Mouse (Mus musculus): ENCODE results near the gene Tbck. TPM values are rescaled to one million over a fixed set of nuclear protein-coding genes. Genes with fewer than 3 reads are reported as not detected.

The Tbck gene
- polyA plus RNA-seq, 1 experiment, result 10.9 TPM

- Histone ChIP-seq H3K4me1 (ENCODE audit: control insufficient read depth, insufficient read depth, low read length) (no peaks in the 10 kb centered on the region), H3K27ac (ENCODE audit: insufficient read depth, low read length) (no peak overlapping the region), H3K4me3 (ENCODE audit: insufficient read depth, low read length) (no peak overlapping the region)
- no peak for TF ChIP-seq POLR2A (IDR thresholded peaks at IDR 0.05; ENCODE audit: extremely low read depth, insufficient read depth, low read length)
- no peak for TF ChIP-seq CTCF (IDR thresholded peaks at IDR 0.05; ENCODE audit: extremely low read depth, insufficient read depth, low read length)
Observed at GRCm38 (mm10) chr3:132859573-132859972, 175.6 kb downstream of the Tbck start.

GRCm38 (mm10) chr3:132860796-132861195, 176.9 kb downstream of the Tbck start:
- Histone ChIP-seq H3K27ac (ENCODE audit: insufficient read depth, low read length) (no peak overlapping the region), H3K4me3 (ENCODE audit: insufficient read depth, low read length) (no peak overlapping the region), H3K4me1 (ENCODE audit: control insufficient read depth, insufficient read depth, low read length) (no peaks in the 10 kb centered on the region)
- TF ChIP-seq CTCF (IDR thresholded peaks at IDR 0.05; ENCODE audit: extremely low read depth, insufficient read depth, low read length) (no peak), POLR2A (IDR thresholded peaks at IDR 0.05; ENCODE audit: extremely low read depth, insufficient read depth, low read length) (no peak)

DNA sequence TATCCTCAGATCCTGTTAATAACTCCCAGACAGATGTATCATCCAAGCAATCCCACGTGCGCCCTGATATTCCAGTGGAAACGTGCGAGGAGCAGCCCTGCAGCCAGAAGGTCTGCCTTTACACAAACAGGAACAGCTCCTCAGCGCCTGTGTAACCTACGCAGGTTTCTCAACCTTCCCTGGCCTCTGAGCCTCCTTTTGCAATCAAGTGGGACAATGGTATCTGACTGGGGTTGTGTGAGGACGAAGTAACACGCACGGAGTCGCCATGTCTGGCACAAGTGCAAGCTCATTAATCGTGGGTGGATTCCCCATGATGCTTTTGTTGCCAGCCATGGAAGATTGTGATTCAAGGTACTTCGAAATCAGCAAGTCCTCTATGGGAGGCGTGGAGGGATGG, 179.9 kb downstream of the Tbck start:
- TF ChIP-seq CTCF (IDR thresholded peaks at IDR 0.05; ENCODE audit: extremely low read depth, insufficient read depth, low read length) (no peak), POLR2A (IDR thresholded peaks at IDR 0.05; ENCODE audit: extremely low read depth, insufficient read depth, low read length) (no peak)
- Histone ChIP-seq H3K4me1 (ENCODE audit: control insufficient read depth, insufficient read depth, low read length) (no peaks in the 10 kb centered on the region), H3K27ac (ENCODE audit: insufficient read depth, low read length) (no peak overlapping the region), H3K4me3 (ENCODE audit: insufficient read depth, low read length) (no peak overlapping the region)

DNA sequence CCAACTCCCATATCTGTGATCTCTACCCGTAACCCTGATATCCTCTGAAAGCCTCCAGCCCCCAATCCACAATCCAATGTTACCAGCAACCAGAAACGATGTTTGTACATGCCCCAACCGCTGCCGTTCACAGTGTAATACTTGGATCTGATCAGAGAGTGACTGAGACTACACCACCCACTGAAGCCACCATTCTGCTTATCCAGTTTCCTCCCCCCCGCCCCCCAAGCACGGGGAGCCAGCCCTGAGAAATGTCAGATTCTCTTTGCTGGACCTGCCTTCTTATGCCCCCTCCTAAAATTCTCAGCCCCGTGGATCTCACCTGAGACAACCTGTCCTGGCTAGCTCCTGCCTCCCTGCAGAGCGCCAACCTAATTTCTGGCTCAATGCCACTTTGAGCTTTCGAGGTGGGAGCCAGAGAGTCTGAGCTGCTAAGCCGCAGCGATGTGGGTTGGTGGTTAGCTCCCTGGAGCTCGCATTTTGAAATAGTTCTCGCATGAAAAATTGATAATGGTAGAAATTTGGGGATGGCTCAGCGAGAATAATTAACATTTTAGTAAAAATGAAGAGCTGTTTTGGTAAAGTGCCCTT, 180.5 kb downstream of the Tbck start:
- H3K27ac ChIP-seq (ENCODE audit: insufficient read depth, low read length), result no peak overlapping the region
- H3K4me3 ChIP-seq (ENCODE audit: insufficient read depth, low read length), result no peak overlapping the region

DNA sequence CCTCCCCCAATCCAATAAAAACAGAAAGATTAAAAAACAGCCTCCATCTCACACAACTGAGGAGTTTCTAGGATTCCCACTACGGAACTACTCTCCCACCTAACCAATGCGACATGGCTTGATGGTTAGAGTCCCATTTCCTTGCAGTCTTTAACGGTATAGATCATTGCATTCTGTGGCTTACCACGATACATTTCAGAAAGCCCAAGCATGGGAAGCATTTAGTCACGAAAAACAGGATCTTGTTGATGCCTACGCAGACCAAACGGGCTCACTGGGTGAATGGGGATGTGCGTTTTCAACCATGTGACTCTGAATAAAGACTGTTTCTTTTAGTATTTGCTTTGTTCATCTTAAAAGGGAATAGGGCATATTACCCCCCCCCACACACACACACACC, 181.0 kb downstream of the Tbck start:
- Histone ChIP-seq H3K4me3 (ENCODE audit: insufficient read depth, low read length) (no peak overlapping the region), H3K27ac (ENCODE audit: insufficient read depth, low read length) (no peak overlapping the region), H3K4me1 (ENCODE audit: control insufficient read depth, insufficient read depth, low read length) (no peaks in the 10 kb centered on the region)
- TF ChIP-seq POLR2A (IDR thresholded peaks at IDR 0.05; ENCODE audit: extremely low read depth, insufficient read depth, low read length) (no peak), CTCF (IDR thresholded peaks at IDR 0.05; ENCODE audit: extremely low read depth, insufficient read depth, low read length) (no peak)

More for the DNA sequence above, 180.5 kb downstream of the Tbck start:
- no peak for TF ChIP-seq POLR2A (IDR thresholded peaks at IDR 0.05; ENCODE audit: extremely low read depth, insufficient read depth, low read length)
- TF ChIP-seq CTCF (IDR thresholded peaks at IDR 0.05; ENCODE audit: extremely low read depth, insufficient read depth, low read length), result no peak
- no peaks in the 10 kb centered on the region for H3K4me1 ChIP-seq (ENCODE audit: control insufficient read depth, insufficient read depth, low read length)

GRCm38 (mm10) chr3:132865596-132865995, 181.7 kb downstream of the Tbck start:
- Histone ChIP-seq H3K27ac (ENCODE audit: insufficient read depth, low read length) (no peak overlapping the region), H3K4me1 (ENCODE audit: control insufficient read depth, insufficient read depth, low read length) (no peaks in the 10 kb centered on the region), H3K4me3 (ENCODE audit: insufficient read depth, low read length) (no peak overlapping the region)
- TF ChIP-seq POLR2A (IDR thresholded peaks at IDR 0.05; ENCODE audit: extremely low read depth, insufficient read depth, low read length) (no peak), CTCF (IDR thresholded peaks at IDR 0.05; ENCODE audit: extremely low read depth, insufficient read depth, low read length) (no peak)

- no peak for TF ChIP-seq CTCF (IDR thresholded peaks at IDR 0.05; ENCODE audit: extremely low read depth, insufficient read depth, low read length)
- TF ChIP-seq POLR2A (IDR thresholded peaks at IDR 0.05; ENCODE audit: extremely low read depth, insufficient read depth, low read length), result no peak
- no peak overlapping the region for H3K4me3 ChIP-seq (ENCODE audit: insufficient read depth, low read length)
- no peak overlapping the region for H3K27ac ChIP-seq (ENCODE audit: insufficient read depth, low read length)
- no peaks in the 10 kb centered on the region for H3K4me1 ChIP-seq (ENCODE audit: control insufficient read depth, insufficient read depth, low read length)
Observed at GRCm38 (mm10) chr3:132866984-132867383, 183.0 kb downstream of the Tbck start.

- Histone ChIP-seq H3K4me1 (ENCODE audit: control insufficient read depth, insufficient read depth, low read length) (no peaks in the 10 kb centered on the region), H3K27ac (ENCODE audit: insufficient read depth, low read length) (no peak overlapping the region), H3K4me3 (ENCODE audit: insufficient read depth, low read length) (no peak overlapping the region)
- no peak for TF ChIP-seq POLR2A (IDR thresholded peaks at IDR 0.05; ENCODE audit: extremely low read depth, insufficient read depth, low read length)
- no peak for TF ChIP-seq CTCF (IDR thresholded peaks at IDR 0.05; ENCODE audit: extremely low read depth, insufficient read depth, low read length)
Observed at GRCm38 (mm10) chr3:132868838-132869237, 184.9 kb downstream of the Tbck start.

DNA sequence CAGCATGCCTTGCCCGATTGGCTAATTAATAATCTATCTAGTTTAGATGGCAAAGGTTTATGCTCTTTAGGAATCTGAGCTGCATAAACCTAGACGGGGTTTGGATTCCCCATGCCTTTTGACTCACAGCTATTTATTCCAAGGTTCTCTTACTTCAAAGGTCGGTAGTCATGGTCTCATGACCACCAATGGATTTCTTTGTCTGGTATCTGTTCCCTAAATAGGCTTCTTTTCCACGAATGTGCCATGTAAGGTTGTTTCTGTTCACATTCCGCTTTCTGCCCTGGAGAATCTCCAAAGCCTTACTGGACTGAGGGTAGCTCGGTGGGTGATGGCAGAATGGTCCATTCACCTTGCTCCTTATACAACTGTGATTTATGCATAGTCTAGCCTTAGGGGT, 186.1 kb downstream of the Tbck start:
- TF ChIP-seq CTCF (IDR thresholded peaks at IDR 0.05; ENCODE audit: extremely low read depth, insufficient read depth, low read length) (no peak), POLR2A (IDR thresholded peaks at IDR 0.05; ENCODE audit: extremely low read depth, insufficient read depth, low read length) (no peak)
- no peak overlapping the region for H3K27ac ChIP-seq (ENCODE audit: insufficient read depth, low read length)
- H3K4me3 ChIP-seq (ENCODE audit: insufficient read depth, low read length), result no peak overlapping the region
- no peaks in the 10 kb centered on the region for H3K4me1 ChIP-seq (ENCODE audit: control insufficient read depth, insufficient read depth, low read length)

DNA sequence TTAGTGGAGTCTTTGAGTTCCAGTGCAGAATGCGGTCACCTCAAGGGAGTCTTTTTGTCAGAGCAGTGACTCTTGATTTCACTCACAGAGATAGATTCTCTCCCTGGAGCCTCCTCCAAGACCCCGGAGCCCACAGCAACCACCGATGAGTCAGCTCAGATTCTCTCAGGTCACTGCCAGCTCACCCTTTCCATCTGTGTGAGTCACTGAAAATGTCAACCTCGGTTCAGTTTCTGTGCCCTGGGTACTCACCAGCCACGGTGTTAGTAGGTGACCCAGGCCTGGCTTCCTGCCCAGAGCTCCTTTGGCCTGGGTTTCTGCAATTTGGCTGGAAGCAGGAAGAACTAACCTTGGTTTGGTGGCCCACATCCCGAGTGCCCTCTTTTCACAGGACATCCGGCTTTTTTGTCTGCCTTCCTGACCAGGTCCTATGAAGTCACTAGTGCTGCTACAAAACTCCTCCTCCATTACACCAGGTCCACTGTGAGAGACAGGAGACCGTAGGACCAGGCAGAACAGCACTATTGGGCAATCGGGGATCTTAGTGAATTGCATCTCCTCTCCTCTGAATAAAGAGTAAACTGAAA, 187.5 kb downstream of the Tbck start:
- Histone ChIP-seq H3K4me3 (ENCODE audit: insufficient read depth, low read length) (no peak overlapping the region), H3K27ac (ENCODE audit: insufficient read depth, low read length) (no peak overlapping the region)

More for the DNA sequence above, 187.5 kb downstream of the Tbck start:
- no peaks in the 10 kb centered on the region for H3K4me1 ChIP-seq (ENCODE audit: control insufficient read depth, insufficient read depth, low read length)
- TF ChIP-seq CTCF (IDR thresholded peaks at IDR 0.05; ENCODE audit: extremely low read depth, insufficient read depth, low read length), result no peak
- TF ChIP-seq POLR2A (IDR thresholded peaks at IDR 0.05; ENCODE audit: extremely low read depth, insufficient read depth, low read length), result no peak

Data from cortical plate, adult 2 months (tissue).